Mouse (Mus musculus) spleen, adult 2 months (tissue): ENCODE measurements around the gene Siah1a.

ENCODE experiments used
- CTCF ChIP-seq: fragments of 200-500 bp; IDR thresholded peaks from 2 replicates; pipeline ENCODE4 v1.5.1; 2011; ENCODE audit warnings: mild to moderate bottlenecking, inconsistent platforms; ENCODE audit not compliant: insufficient read depth, insufficient read length, insufficient replicate concordance; ENCODE audit errors: extremely low read depth
- POLR2A ChIP-seq: fragments of 200-500 bp; IDR thresholded peaks from 2 replicates; pipeline ENCODE4 v1.6.1; 2011; ENCODE audit warnings: low read depth, low read length, inconsistent platforms

DNA sequence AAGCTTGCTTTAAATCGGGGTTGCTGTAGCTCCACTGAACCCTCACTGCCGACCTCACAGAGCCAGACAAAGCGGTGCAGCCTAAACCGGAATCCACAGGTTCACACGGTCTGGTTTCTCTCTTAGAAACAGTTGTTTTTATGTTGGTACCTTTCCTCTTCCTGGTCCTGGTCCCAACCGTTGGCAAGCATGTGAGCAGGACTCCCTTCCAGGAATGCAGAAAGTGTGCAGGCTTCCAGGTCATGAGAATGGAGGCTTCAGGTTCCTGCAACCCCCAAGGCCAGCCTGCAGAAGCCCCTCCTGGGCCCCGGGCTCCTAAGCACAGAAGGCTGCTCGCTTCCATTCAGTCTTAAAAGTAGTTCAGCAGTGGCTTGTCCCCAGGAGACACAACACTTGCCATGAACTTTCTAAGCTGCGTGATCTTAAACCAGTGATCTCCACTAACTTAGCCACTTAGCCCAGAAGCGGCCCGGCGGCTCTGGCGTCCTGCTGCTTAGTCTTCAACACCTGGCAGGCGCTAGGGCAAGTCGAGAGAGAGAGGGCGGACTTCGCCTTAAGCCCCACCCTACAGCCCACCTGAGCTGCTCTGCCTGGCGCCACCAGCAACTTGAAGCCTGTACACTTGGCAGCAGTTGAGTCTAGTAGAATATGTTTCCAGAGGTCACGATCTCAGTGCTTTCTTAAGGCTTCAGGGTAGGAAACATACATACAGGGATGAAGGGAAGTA, 17.3 kb downstream of the Siah1a start:
- TF ChIP-seq CTCF (no peak), POLR2A (no peak)
